In genomic region chr10:42876172-42876571, GRCm38 (mm10) we compare ENCODE assay signal across 24 mouse cellular contexts. TPM values are rescaled to one million over a fixed set of nuclear protein-coding genes. Genes with fewer than 3 reads are reported as not detected.
DNase-seq lines count a peak whose midpoint lies in the region; ATAC-seq and TF ChIP-seq lines count a peak whose summit lies in the region.
"Had no signal": no experiment of that assay in that cellular context is flagged by ENCODE, and none has a peak within 500 bp of the region (broad histone marks: within the 10 kb centered on the region; RNA-seq: fewer than 3 reads in every experiment).

No protein-coding gene starts in this region.

- H3K27ac ChIP-seq in MEL (ENCODE audit: control insufficient read depth, low read depth, low read length), result no peak overlapping the region
- H3K27ac ChIP-seq: embryonic facial prominence, embryonic 13.5 days; embryonic facial prominence, embryonic 15.5 days; forebrain, embryonic 10.5 days; forebrain, embryonic 12.5 days had no signal

- 0 out of 4 replicates have a peak, but pooled peaks cover 0 to 1% of the 10 kb centered on the region in 2 experiments for H3K27me3 ChIP-seq in MEL (ENCODE audit: control insufficient read depth in 1 of 2, insufficient read depth in 2 of 2, low read length in 2 of 2)
- H3K27me3 ChIP-seq: embryonic facial prominence, embryonic 13.5 days; embryonic facial prominence, embryonic 15.5 days; forebrain, embryonic 12.5 days had no signal

- H3K4me3 ChIP-seq in MEL (ENCODE audit: control insufficient read depth in 1 of 2, insufficient read depth in 1 of 2, low read depth in 2 of 2, low read length in 2 of 2), result no peak overlapping the region
- H3K4me3 ChIP-seq: embryonic facial prominence, embryonic 13.5 days; embryonic facial prominence, embryonic 15.5 days; erythroblast, embryonic 14.5 days; forebrain, embryonic 10.5 days; forebrain, embryonic 12.5 days had no signal

- TF ChIP-seq POLR2A in MEL (IDR thresholded peaks at IDR 0.05; ENCODE audit: control insufficient read depth in 1 of 2, insufficient read depth in 1 of 2, low read depth in 1 of 2, low read length in 2 of 2, poor library complexity in 1 of 2), result no peak

- no peaks in the 10 kb centered on the region for H3K36me3 ChIP-seq in MEL (ENCODE audit: control insufficient read depth in 1 of 2, insufficient read depth in 2 of 2, low read length in 2 of 2)
- H3K36me3 ChIP-seq: embryonic facial prominence, embryonic 13.5 days; embryonic facial prominence, embryonic 15.5 days; forebrain, embryonic 10.5 days; forebrain, embryonic 12.5 days had no signal

- no peaks in the 10 kb centered on the region for H3K79me2 ChIP-seq in MEL (ENCODE audit: control insufficient read depth, insufficient read depth, low read length, poor library complexity)

- DNase-seq in MEL (ENCODE audit: low read depth, low spot score), result no peak
- no peak for DNase-seq in layer of hippocampus, adult 9-10 months (ENCODE audit: low spot score)
- DNase-seq in kidney, adult 9 months, result no peak
- no peak for DNase-seq in cerebellum, adult 11 months
- DNase-seq: adrenal gland, adult 8-10 months; adrenal gland, postnatal 14 days; adrenal gland, postnatal 36 days; cerebellum, adult 2 months; cerebellum, adult 9-10 months; cerebellum, postnatal 10 days; cerebellum, postnatal 25 days; embryo, embryonic 11 days had no signal

- H3K4me1 ChIP-seq in MEL (ENCODE audit: control insufficient read depth in 1 of 2, insufficient read depth in 2 of 2, low read length in 2 of 2), result no peaks in the 10 kb centered on the region
- H3K4me1 ChIP-seq: embryonic facial prominence, embryonic 13.5 days; embryonic facial prominence, embryonic 15.5 days had no signal

- peak; percentile 93 for ATAC-seq in common myeloid progenitor, adult 5-6 weeks (replicated peaks; ENCODE audit: low read depth, poor library complexity, severe bottlenecking)
- ATAC-seq in hematopoietic stem cell, adult 5-6 weeks (replicated peaks in 1 of 2; ENCODE audit: insufficient read depth in 1 of 2, low FRiP score in 2 of 2, low TSS enrichment in 1 of 2, low read depth in 1 of 2, poor library complexity in 2 of 2, severe bottlenecking in 2 of 2), result peak; percentile 74 to 78
- peak; percentile 82 for ATAC-seq in megakaryocyte progenitor cell, adult 5-6 weeks (replicated peaks; ENCODE audit: poor library complexity)
- ATAC-seq: activated CD4-positive, CD25-positive, alpha-beta regulatory T cell, adult 4 months; forebrain, embryonic 14.5 days; forebrain, embryonic 16.5 days; Patski had no signal

- TF ChIP-seq EP300 in MEL (IDR thresholded peaks at IDR 0.05; ENCODE audit: low read depth in 1 of 2, low read length in 2 of 2), result no peak

- no peak for TF ChIP-seq RAD21 in MEL (IDR thresholded peaks at IDR 0.05; ENCODE audit: low read depth, low read length)

- H3K9ac ChIP-seq in MEL (ENCODE audit: control insufficient read depth, low read depth, low read length, poor library complexity, severe bottlenecking), result no peak overlapping the region
- H3K9ac ChIP-seq: embryonic facial prominence, embryonic 13.5 days; embryonic facial prominence, embryonic 15.5 days; forebrain, embryonic 12.5 days had no signal

- no peaks in the 10 kb centered on the region for H3K9me3 ChIP-seq in MEL (replicated peaks; ENCODE audit: insufficient read depth, low read length)
- H3K9me3 ChIP-seq: embryonic facial prominence, embryonic 13.5 days; embryonic facial prominence, embryonic 15.5 days; forebrain, embryonic 10.5 days; forebrain, embryonic 12.5 days had no signal

- no peak for TF ChIP-seq CTCF in MEL (IDR thresholded peaks at IDR 0.05 in 2 of 3, conservative IDR thresholded peaks at IDR 0.05 in 1 of 3; ENCODE audit: control insufficient read depth in 1 of 3, insufficient read depth in 1 of 3, low read depth in 2 of 3, low read length in 3 of 3, poor library complexity in 1 of 3, severe bottlenecking in 1 of 3)

TF ChIP-seq in MEL, 35 proteins besides CTCF, POLR2A, EP300 and RAD21:
- TF ChIP-seq TBP (IDR thresholded peaks at IDR 0.05; ENCODE audit: low read depth, low read length) (0 out of 2 replicates have a peak, but pooled peaks have one; percentile 25), POLR2AphosphoS2 (IDR thresholded peaks at IDR 0.05; ENCODE audit: low read length) (no peak)

RNA-seq across cellular contexts. Expression of gene Scml4, which starts 16.0 kb away (rescaled TPM):
- total RNA-seq in MEL (2012; rRNA removed), result 0.08 TPM in 1 of 2 replicates, not detected in the other
- polyA plus RNA-seq in MEL (2012; ENCODE audit: insufficient read depth in 1 of 2, insufficient read length in 2 of 2, low read depth in 1 of 2, low replicate concordance in 2 of 2, missing spikeins in 1 of 2), result under 1 TPM in 1 of 2 experiments, not detected in 1; 0.03 TPM
- total RNA-seq in common myeloid progenitor, adult 5-6 weeks (2017), result 2.7 and 3.0 TPM in 2 replicates
- 5.8 and 12.0 TPM in 2 replicates for total RNA-seq in hematopoietic stem cell, adult 5-6 weeks (2017)
- 0.17 and 0.47 TPM in 2 replicates for total RNA-seq in megakaryocyte progenitor cell, adult 5-6 weeks (2015)
- 0.33 and 0.95 TPM in 2 replicates for total RNA-seq in megakaryocyte progenitor cell, adult 5-6 weeks (2017)
- polyA plus RNA-seq: erythroblast, embryonic 14.5 days had no signal
